Mouse (Mus musculus) liver, embryonic 16.5 days (tissue): Measurements from ENCODE around the gene Slc25a5. TPM values are rescaled to one million over a fixed set of nuclear protein-coding genes. Genes with fewer than 3 reads are reported as not detected.
"Not testable (repeated sequence)": the region's sequence is repeated elsewhere in the genome, so short reads cannot be mapped to it uniquely, and the experiment has no call there.

Experiments used
- ATAC-seq: fragments of 200-750 bp; cut with Nextera tagmentation; 2 replicates; pipeline ENCODE4 v1.8.0; 2017; ENCODE audit warnings: low read depth, mild to moderate bottlenecking, moderate number of reproducible peaks, moderate library complexity
- H3K27ac ChIP-seq: fragments of 300-500 bp; sonication (generic); 2 replicates; pipeline ENCODE4 v1.5.1; 2014; ENCODE audit warnings: mild to moderate bottlenecking, low read length
- H3K27me3 ChIP-seq: fragments of 300-500 bp; sonication (generic); 2 replicates; pipeline ENCODE4 v1.6.1; 2014; ENCODE audit warnings: low read depth, low read length, mixed read lengths; ENCODE audit not compliant: control insufficient read depth, insufficient read depth
- H3K36me3 ChIP-seq: fragments of 300-500 bp; sonication (generic); 2 replicates; pipeline ENCODE4 v1.6.1; 2014; ENCODE audit warnings: mild to moderate bottlenecking; ENCODE audit not compliant: control insufficient read depth, insufficient read depth
- H3K4me1 ChIP-seq: fragments of 300-500 bp; sonication (generic); 2 replicates; pipeline ENCODE4 v1.6.1; 2014; ENCODE audit warnings: low read depth, low read length, mixed read lengths; ENCODE audit not compliant: control insufficient read depth
- H3K4me2 ChIP-seq: fragments of 300-500 bp; sonication (generic); 2 replicates; pipeline ENCODE4 v1.6.1; 2014; ENCODE audit warnings: low read depth, low read length, mixed read lengths
- H3K4me3 ChIP-seq: fragments of 300-500 bp; sonication (generic); 2 replicates; pipeline ENCODE4 v1.5.1; 2014; ENCODE audit warnings: low read depth, mild to moderate bottlenecking, low read length
- H3K9ac ChIP-seq: fragments of 300-500 bp; sonication (generic); 2 replicates; pipeline ENCODE4 v1.6.1; 2014; ENCODE audit warnings: low read depth, low read length
- H3K9me3 ChIP-seq: fragments of 300-500 bp; sonication (generic); replicated peaks from 2 replicates; pipeline ENCODE4 v1.6.1; 2016; ENCODE audit warnings: low read length; ENCODE audit not compliant: control insufficient read depth
- WGBS: fragments of 180-500 bp; shearing (Covaris S2); extraction: QIAGEN DNeasy Blood & Tissue Kit; methylation state at CpG from one replicate; pipeline ENCODE4 v1.1.7; 2014; ENCODE audit not compliant: insufficient replicate concordance; 5-methylcytosine and 5-hydroxymethylcytosine counted together
- polyA plus RNA-seq: library from polyadenylated mRNA; unstranded; fragments of >200 nt; fragmentation: Nextera tagmentation; extraction: Ambion mirVana; gene quantifications from 2 replicates; pipeline ENCODE4 v1.2.1, GENCODE M21; 2015

Slc25a5 gene
- polyA plus RNA-seq, 1 experiment from 2014 or later, result 361 TPM

DNA sequence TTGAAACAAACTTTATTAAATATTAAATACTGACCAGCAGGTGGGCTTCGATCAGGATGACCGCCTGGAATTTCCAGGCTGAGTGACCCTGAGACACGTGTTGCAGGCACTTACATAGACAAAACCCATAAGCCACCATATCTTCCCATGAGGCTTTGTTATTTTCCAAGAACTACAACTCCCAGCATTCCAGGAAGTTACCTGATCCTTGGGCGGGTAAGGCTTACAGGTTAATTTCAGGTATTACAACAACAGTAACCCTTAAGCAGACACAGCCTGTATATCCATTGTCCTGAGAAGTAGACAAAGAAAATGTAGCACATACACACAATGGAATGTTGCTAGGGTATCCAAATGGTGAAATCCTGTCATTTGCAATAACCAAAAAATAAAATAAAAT lies 6.1 kb upstream of the Slc25a5 start:
- no peak overlapping the region for H3K27ac ChIP-seq
- no peak overlapping the region for H3K4me2 ChIP-seq
- H3K4me3 ChIP-seq, result no peak overlapping the region
- ATAC-seq, result no peak
- no peaks in the 10 kb centered on the region for H3K4me1 ChIP-seq
- H3K27me3 ChIP-seq, result no peaks in the 10 kb centered on the region
- H3K36me3 ChIP-seq, result no peaks in the 10 kb centered on the region
- no peaks in the 10 kb centered on the region for H3K9me3 ChIP-seq
- no peak overlapping the region for H3K9ac ChIP-seq
- WGBS, result 66% methylated on average over 4 of the region's 4 CpGs

- WGBS, result 75% methylated on average over 5 of the region's 5 CpGs
- H3K27me3 ChIP-seq, result no peaks in the 10 kb centered on the region
- H3K4me2 ChIP-seq, result no peak overlapping the region
- no peaks in the 10 kb centered on the region for H3K9me3 ChIP-seq
- peaks cover 7% of the 10 kb centered on the region for H3K36me3 ChIP-seq
- H3K27ac ChIP-seq, result no peak overlapping the region
- no peaks in the 10 kb centered on the region for H3K4me1 ChIP-seq
- no peak for ATAC-seq
- no peak overlapping the region for H3K4me3 ChIP-seq
- H3K9ac ChIP-seq, result no peak overlapping the region
These were observed 880 bp upstream of the Slc25a5 start for GRCm38 (mm10) chrX:36794571-36794970.

DNA sequence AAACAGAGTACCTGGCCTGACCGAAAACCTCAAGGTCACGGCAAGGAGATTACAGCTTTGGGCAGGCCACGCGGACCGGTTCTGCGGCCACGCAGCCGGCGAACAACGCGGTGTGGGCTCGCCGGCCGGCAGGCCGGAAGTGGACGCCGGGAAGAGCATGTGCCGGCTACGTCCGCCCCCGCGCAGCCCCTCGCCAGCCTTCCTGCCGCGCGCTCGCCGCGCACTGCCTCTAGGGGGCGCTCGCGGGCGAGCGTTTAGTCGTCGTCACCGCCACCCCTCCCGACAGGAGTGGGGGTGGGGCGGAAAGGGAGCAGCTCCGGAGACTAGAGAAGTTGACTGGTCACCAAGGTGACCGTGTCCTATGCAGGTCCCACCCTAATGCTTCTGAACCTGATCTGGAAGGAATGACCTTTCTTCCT lies 721 bp downstream of the Slc25a5 start:
- Histone ChIP-seq H3K4me1 (no peaks in the 10 kb centered on the region), H3K36me3 (peaks cover 7% of the 10 kb centered on the region), H3K9me3 (no peaks in the 10 kb centered on the region), H3K4me3 (peak overlapping the region; percentile 77), H3K4me2 (peak overlapping the region; percentile 76), H3K27ac (peak overlapping the region; percentile 93), H3K27me3 (no peaks in the 10 kb centered on the region), H3K9ac (peak overlapping the region; percentile 81)
- ATAC-seq, result peak; percentile 71
- 18% methylated on average over 38 of the region's 41 CpGs for WGBS

DNA sequence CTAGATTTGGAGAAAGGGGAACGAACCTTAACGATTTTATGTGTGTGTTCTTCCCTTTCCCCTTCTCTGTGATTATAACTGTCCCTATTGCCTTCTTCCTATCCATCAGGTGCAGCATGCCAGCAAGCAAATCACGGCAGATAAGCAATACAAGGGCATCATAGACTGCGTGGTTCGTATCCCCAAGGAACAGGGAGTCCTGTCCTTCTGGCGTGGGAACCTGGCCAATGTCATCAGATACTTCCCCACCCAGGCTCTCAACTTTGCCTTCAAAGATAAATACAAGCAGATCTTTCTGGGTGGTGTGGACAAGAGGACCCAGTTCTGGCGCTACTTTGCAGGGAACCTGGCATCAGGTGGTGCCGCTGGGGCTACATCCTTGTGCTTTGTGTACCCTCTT lies 1.3 kb downstream of the Slc25a5 start:
- ATAC-seq, H3K27ac ChIP-seq, H3K9me3 ChIP-seq, H3K36me3 ChIP-seq, H3K27me3 ChIP-seq, H3K4me1 ChIP-seq: not testable (repeated sequence)
- H3K4me2 ChIP-seq, result peak overlapping the region; percentile 76
- 50% methylated on average over 8 of the region's 8 CpGs for WGBS
- H3K4me3 ChIP-seq, result peak overlapping the region; percentile 77
- peak overlapping the region; percentile 81 for H3K9ac ChIP-seq

- H3K9ac ChIP-seq, result no peak overlapping the region
- no peak for ATAC-seq
- H3K4me3 ChIP-seq, result no peak overlapping the region
- no peaks in the 10 kb centered on the region for H3K27me3 ChIP-seq
- no peak overlapping the region for H3K27ac ChIP-seq
- WGBS, result 34% methylated on average over 6 of the region's 6 CpGs
- no peaks in the 10 kb centered on the region for H3K4me1 ChIP-seq
- peaks cover 7% of the 10 kb centered on the region for H3K36me3 ChIP-seq
- no peaks in the 10 kb centered on the region for H3K9me3 ChIP-seq
- no peak overlapping the region for H3K4me2 ChIP-seq
These were observed 3.9 kb downstream of the Slc25a5 start for GRCm38 (mm10) chrX:36799131-36799879.

GRCm38 (mm10) chrX:36803189-36803588 lies 7.7 kb downstream of the Slc25a5 start:
- Histone ChIP-seq H3K4me3 (no peak overlapping the region), H3K36me3 (peaks cover under 1% of the 10 kb centered on the region; the same call in 1 of the 2 replicates), H3K9ac (no peak overlapping the region), H3K27me3 (no peaks in the 10 kb centered on the region), H3K9me3 (no peaks in the 10 kb centered on the region), H3K4me1 (peaks cover 4% of the 10 kb centered on the region), H3K4me2 (no peak overlapping the region), H3K27ac (no peak overlapping the region)
- WGBS, result 34% methylated on average over 5 of the region's 5 CpGs
- no peak for ATAC-seq

GRCm38 (mm10) chrX:36804196-36804595 lies 8.7 kb downstream of the Slc25a5 start:
- Histone ChIP-seq H3K4me2 (no peak overlapping the region), H3K27me3 (no peaks in the 10 kb centered on the region), H3K9ac (no peak overlapping the region), H3K9me3 (no peaks in the 10 kb centered on the region), H3K4me3 (no peak overlapping the region), H3K27ac (no peak overlapping the region), H3K36me3 (no peaks in the 10 kb centered on the region), H3K4me1 (peaks cover 6% of the 10 kb centered on the region)
- 51% methylated on average over 5 of the region's 5 CpGs for WGBS
- no peak for ATAC-seq

GRCm38 (mm10) chrX:36805466-36806235 lies 10.2 kb downstream of the Slc25a5 start:
- no peak overlapping the region for H3K4me2 ChIP-seq
- H3K9ac ChIP-seq, result no peak overlapping the region
- H3K27me3 ChIP-seq, result no peaks in the 10 kb centered on the region
- peaks cover 6% of the 10 kb centered on the region for H3K4me1 ChIP-seq
- no peak for ATAC-seq
- H3K27ac ChIP-seq, result no peak overlapping the region
- no peaks in the 10 kb centered on the region for H3K9me3 ChIP-seq
- no peaks in the 10 kb centered on the region for H3K36me3 ChIP-seq
- WGBS, result 51% methylated on average over 5 of the region's 5 CpGs
- no peak overlapping the region for H3K4me3 ChIP-seq
